Mouse (Mus musculus) spleen, adult 2 months (tissue): Measurements from ENCODE around the gene Plin5.

Source experiments
- CTCF ChIP-seq: fragments of 200-500 bp; IDR thresholded peaks from 2 replicates; pipeline ENCODE4 v1.5.1; 2011; ENCODE audit warnings: mild to moderate bottlenecking, inconsistent platforms; ENCODE audit not compliant: insufficient read depth, insufficient read length, insufficient replicate concordance; ENCODE audit errors: extremely low read depth
- POLR2A ChIP-seq: fragments of 200-500 bp; IDR thresholded peaks from 2 replicates; pipeline ENCODE4 v1.6.1; 2011; ENCODE audit warnings: low read depth, low read length, inconsistent platforms

GRCm38 (mm10) chr17:56131136-56131535 is 13.7 kb upstream of the Plin5 start:
- TF ChIP-seq CTCF, result no peak
- no peak for TF ChIP-seq POLR2A
